Mouse (Mus musculus): ENCODE data around the gene Cant1. TPM values are rescaled to one million over a fixed set of nuclear protein-coding genes. Genes with fewer than 3 reads are reported as not detected.

Cant1 gene
- total RNA-seq, 2 experiments from 2014 or later = 34.9 to 38.0 TPM

GRCm38 (mm10) chr11:118371876-118372275 is 47.0 kb downstream of the Cant1 start:
- no peak for DNase-seq

GRCm38 (mm10) chr11:118369657-118370056 is 49.2 kb downstream of the Cant1 start:
- DNase-seq = no peak

- no peak for DNase-seq
These were observed 49.6 kb downstream of the Cant1 start for GRCm38 (mm10) chr11:118369251-118369650.

GRCm38 (mm10) chr11:118368330-118368729 is 50.6 kb downstream of the Cant1 start:
- peak in 1 of 2 experiments; percentile 35 for DNase-seq

- no peak for DNase-seq
These were observed 52.3 kb downstream of the Cant1 start for GRCm38 (mm10) chr11:118366559-118366958.

- peak in 1 of 2 experiments; percentile 31 for DNase-seq
These were observed 52.8 kb downstream of the Cant1 start for GRCm38 (mm10) chr11:118366108-118366507.

GRCm38 (mm10) chr11:118365171-118365570 is 53.7 kb downstream of the Cant1 start:
- DNase-seq = peak; percentile 17 to 66

- DNase-seq = no peak
These were observed 54.9 kb downstream of the Cant1 start for GRCm38 (mm10) chr11:118364021-118364420.

- peak; percentile 18 to 44 for DNase-seq
These were observed 55.8 kb downstream of the Cant1 start for GRCm38 (mm10) chr11:118362971-118363518.

GRCm38 (mm10) chr11:118362501-118362900 is 56.4 kb downstream of the Cant1 start:
- no peak for DNase-seq

- DNase-seq = no peak
These were observed 58.0 kb downstream of the Cant1 start for GRCm38 (mm10) chr11:118360907-118361341.

GRCm38 (mm10) chr11:118360491-118360890 is 58.4 kb downstream of the Cant1 start:
- DNase-seq = no peak

Other genes starting within 250 kb of the Cant1 start
- gene Cyth1, start 170.5 kb downstream of the Cant1 start, total RNA-seq (2021) = 10 to 100 TPM; 28.6 to 35.8 TPM
- 10 to 100 TPM; 20.8 to 31.3 TPM for gene Usp36, start 128.8 kb downstream of the Cant1 start, total RNA-seq (2021)
- 1 to 10 TPM in 1 of 2 experiments, under 1 TPM in 1; 0.46 to 1.1 TPM for gene Cep295nl, start 76.6 kb downstream of the Cant1 start, total RNA-seq (2021)
- 100 to 1,000 TPM in 1 of 2 experiments, 10 to 100 TPM in 1; 84.0 to 156 TPM for gene Timp2, start 63.3 kb downstream of the Cant1 start, total RNA-seq (2021)
- 100 to 1,000 TPM; 122 to 138 TPM for gene Lgals3bp, start 17.0 kb downstream of the Cant1 start, total RNA-seq (2021)
- gene C1qtnf1, start 9.1 kb upstream of the Cant1 start, total RNA-seq (2021) = 10 to 100 TPM; 21.6 to 22.7 TPM
- 10 to 100 TPM; 10.3 to 20.7 TPM for gene Engase, start 57.7 kb upstream of the Cant1 start, total RNA-seq (2021)